Mouse (Mus musculus): Measurements from ENCODE around the gene Tiprl.

DNA sequence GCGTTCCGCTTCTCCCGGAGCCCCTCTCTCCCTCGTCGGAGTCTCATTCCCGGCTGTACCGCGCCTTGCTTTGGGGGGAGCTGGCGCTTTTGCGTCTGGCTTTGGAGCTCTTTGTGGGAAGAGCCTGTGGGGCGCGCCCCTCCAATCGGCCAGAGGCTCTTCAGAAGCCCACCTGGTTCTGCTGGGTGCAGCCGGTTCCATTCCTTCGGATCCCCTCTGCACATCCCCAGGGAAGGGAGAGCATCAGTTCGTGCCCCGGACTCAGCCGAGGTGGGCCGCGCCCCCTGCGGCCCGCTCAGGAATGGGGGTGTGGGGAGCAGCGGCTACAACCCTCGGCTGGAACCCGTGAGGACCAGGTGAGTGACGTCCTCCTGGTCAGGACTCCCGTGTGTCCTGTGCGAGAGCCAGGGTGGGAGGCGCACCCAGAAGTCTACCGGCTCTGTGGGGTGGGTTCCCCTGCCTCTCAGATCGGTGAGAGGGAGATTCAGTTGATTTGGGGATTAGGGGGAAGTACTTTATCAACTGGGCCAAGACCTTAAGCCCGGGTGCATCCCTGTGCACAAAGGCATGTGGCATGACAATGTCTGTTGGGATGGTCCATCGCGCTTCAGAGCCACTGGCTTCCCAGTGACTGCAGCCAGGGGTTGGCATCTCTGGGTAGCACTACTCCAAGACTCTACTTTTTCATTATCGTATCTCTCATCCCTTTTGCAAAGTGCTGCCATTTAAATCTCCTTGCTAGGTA is 45.6 kb upstream of the Tiprl start:
- TF ChIP-seq POLR2A (IDR thresholded peaks at IDR 0.05; ENCODE audit: control insufficient read depth, extremely low read depth, insufficient read depth, low read length, poor library complexity) (no peak), CTCF (IDR thresholded peaks at IDR 0.05; ENCODE audit: borderline replicate concordance, control insufficient read depth, extremely low read depth, insufficient read depth, low read length, poor library complexity) (no peak)
